Mouse (Mus musculus) heart, postnatal 0 days (tissue): Measurements from ENCODE around the gene Agfg1.

ENCODE experiments used
- CTCF ChIP-seq: IDR thresholded peaks from 2 replicates; pipeline ENCODE4 v1.5.1; 2016; ENCODE audit warnings: antibody characterized with exemption, control low read depth, low read depth
- EP300 ChIP-seq: IDR thresholded peaks from 2 replicates; pipeline ENCODE4 v1.6.1; 2016; ENCODE audit warnings: antibody characterized with exemption, low read depth

GRCm38 (mm10) chr1:82815941-82816716 is 23.2 kb upstream of the Agfg1 start:
- TF ChIP-seq CTCF (no peak), EP300 (no peak)
